Mouse (Mus musculus) bone marrow, adult 2 months (tissue): ENCODE results near the gene Olfr68.
"Not testable (repeated sequence)": the region's sequence is repeated elsewhere in the genome, so short reads cannot be mapped to it uniquely, and the experiment has no call there.

Experiments
- CTCF ChIP-seq: fragments of 200-500 bp; IDR thresholded peaks from 2 replicates; pipeline ENCODE4 v1.5.1; 2011; ENCODE audit warnings: low read length, control low read depth; ENCODE audit not compliant: control insufficient read depth, insufficient read depth
- POLR2A ChIP-seq: fragments of 200-500 bp; IDR thresholded peaks from 2 replicates; pipeline ENCODE4 v1.6.1; 2011; ENCODE audit warnings: low read depth, mild to moderate bottlenecking, control low read depth, low read length, borderline replicate concordance; ENCODE audit not compliant: control insufficient read depth

DNA sequence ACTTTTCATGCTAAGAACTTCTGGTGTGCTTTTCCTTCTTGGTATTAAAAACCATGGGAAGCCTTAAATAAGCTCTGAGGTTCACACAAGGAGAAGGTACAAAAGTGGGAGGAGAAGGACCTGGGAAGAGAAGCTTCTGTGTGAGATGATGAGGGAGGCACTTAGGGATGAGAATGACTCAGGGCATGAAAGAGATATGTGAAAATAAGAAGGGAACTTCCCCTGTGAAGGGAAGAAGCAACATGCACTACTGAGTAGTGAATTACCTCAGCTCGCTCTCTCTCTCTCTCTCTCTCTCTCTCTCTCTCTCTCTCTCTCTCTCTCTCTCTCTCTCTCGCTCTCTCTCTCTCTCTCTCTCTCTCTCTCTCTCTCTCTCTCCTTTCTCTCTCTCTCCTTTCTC lies 35.6 kb upstream of the Olfr68 start:
- TF ChIP-seq CTCF, POLR2A: not testable (repeated sequence)
